ENCODE assay signal across 8 mouse cellular contexts in genomic region chr16:94571111-94571993, GRCm38 (mm10). TPM values are rescaled to one million over a fixed set of nuclear protein-coding genes. Genes with fewer than 3 reads are reported as not detected.
DNase-seq lines count a peak whose midpoint lies in the region; ATAC-seq and TF ChIP-seq lines count a peak whose summit lies in the region.

No protein-coding gene starts in this region.

- peak overlapping the region; percentile 98 for H3K9ac ChIP-seq in neural tube, embryonic 15.5 days (replicated peaks)

- no peaks in the 10 kb centered on the region for H3K9me3 ChIP-seq in limb, embryonic 10.5 days (replicated peaks)
- no peaks in the 10 kb centered on the region for H3K9me3 ChIP-seq in neural tube, embryonic 15.5 days (replicated peaks)

- H3K4me2 ChIP-seq in neural tube, embryonic 15.5 days: peak overlapping the region; percentile 75

- 37% methylated on average over 10 of the region's 10 CpGs for WGBS in limb, embryonic 10.5 days
- 25% methylated on average over 10 of the region's 10 CpGs for WGBS in neural tube, embryonic 15.5 days

- peak overlapping the region; percentile 98 for H3K27ac ChIP-seq in testis, adult 2 months (ENCODE audit: control insufficient read depth, insufficient read depth, low read depth, low read length)
- H3K27ac ChIP-seq in limb, embryonic 10.5 days: peak overlapping the region; percentile 100
- H3K27ac ChIP-seq in neural tube, embryonic 15.5 days (replicated peaks): peak overlapping the region; percentile 100

- no peaks in the 10 kb centered on the region for H3K27me3 ChIP-seq in testis, adult 2 months (ENCODE audit: control insufficient read depth, insufficient read depth, low read length)
- no peaks in the 10 kb centered on the region for H3K27me3 ChIP-seq in limb, embryonic 10.5 days (ENCODE audit: low read depth, poor library complexity, severe bottlenecking)
- H3K27me3 ChIP-seq in neural tube, embryonic 15.5 days (replicated peaks): no peaks in the 10 kb centered on the region

- no peak for TF ChIP-seq POLR2A in testis, adult 2 months (IDR thresholded peaks at IDR 0.05; ENCODE audit: control insufficient read depth, low read depth, low read length)

- no peak for ATAC-seq in neural tube, embryonic 15.5 days (ENCODE audit: low FRiP score)
- ATAC-seq in frontal cortex, adult (ENCODE audit: low TSS enrichment): no peak

- no peak for TF ChIP-seq CTCF in testis, adult 2 months (IDR thresholded peaks at IDR 0.05; ENCODE audit: control insufficient read depth, insufficient read depth, insufficient replicate concordance, low read depth, low read length)

- peak; percentile 61 for DNase-seq in cerebellum, adult 9-10 months
- DNase-seq in cerebellum, adult 8-10 months: no peak
- DNase-seq in testis, postnatal 10 days (ENCODE audit: low spot score): no peak
- DNase-seq in limb, embryonic 10.5 days (ENCODE audit: low spot score): no peak
- DNase-seq in Muller cell, postnatal 12 days (ENCODE audit: inconsistent ontology term): no peak

- H3K4me3 ChIP-seq in testis, adult 2 months (ENCODE audit: control insufficient read depth, low read depth, low read length): peak overlapping the region; percentile 99
- H3K4me3 ChIP-seq in limb, embryonic 10.5 days: peak overlapping the region; percentile 99
- H3K4me3 ChIP-seq in neural tube, embryonic 15.5 days (replicated peaks): peak overlapping the region; percentile 97

- H3K36me3 ChIP-seq in testis, adult 2 months (ENCODE audit: control insufficient read depth, insufficient read depth, low read length): no peaks in the 10 kb centered on the region
- no peaks in the 10 kb centered on the region for H3K36me3 ChIP-seq in limb, embryonic 10.5 days
- H3K36me3 ChIP-seq in neural tube, embryonic 15.5 days: no peaks in the 10 kb centered on the region

- peaks cover 12% of the 10 kb centered on the region for H3K4me1 ChIP-seq in testis, adult 2 months (ENCODE audit: control insufficient read depth, insufficient read depth, low read length)
- H3K4me1 ChIP-seq in limb, embryonic 10.5 days: peaks cover 34% of the 10 kb centered on the region
- H3K4me1 ChIP-seq in neural tube, embryonic 15.5 days: peaks cover 48% of the 10 kb centered on the region

RNA-seq across cellular contexts. Expression of gene Dyrk1a, which starts 1.5 kb away (rescaled TPM):
- 14.0 and 15.0 TPM in 2 replicates for polyA plus RNA-seq in testis, adult 2 months (2012; rRNA removed)
- 8.2 and 8.9 TPM in 2 replicates for polyA plus RNA-seq in limb, embryonic 10.5 days (2016; fragmentation: Nextera tagmentation; extraction: Ambion mirVana)
- 8.9 and 9.5 TPM in 2 replicates for polyA plus RNA-seq in neural tube, embryonic 15.5 days (2015; fragmentation: Nextera tagmentation; extraction: Ambion mirVana)

RNA-seq across cellular contexts. Expression of gene Vps26c, which starts 44.7 kb away (rescaled TPM):
- 14.2 and 16.7 TPM in 2 replicates for polyA plus RNA-seq in testis, adult 2 months (2012; rRNA removed)
- 53.2 and 57.9 TPM in 2 replicates for polyA plus RNA-seq in limb, embryonic 10.5 days (2016; fragmentation: Nextera tagmentation; extraction: Ambion mirVana)
- 90.0 and 93.4 TPM in 2 replicates for polyA plus RNA-seq in neural tube, embryonic 15.5 days (2015; fragmentation: Nextera tagmentation; extraction: Ambion mirVana)
